Mouse (Mus musculus) ZHBTc4 (cell line): ENCODE data around the gene Il6.
A peak's percentile ranks its signal among the peaks of the same experiment; 100 is the strongest.
"Not testable (repeated sequence)": the region's sequence is repeated elsewhere in the genome, so short reads cannot be mapped to it uniquely, and the experiment has no call there.

ENCODE experiments used
- DNase-seq: peaks from one replicate; pipeline ENCODE4 v3.0.0-alpha.2; 2011; ENCODE audit warnings: low read depth, low spot score

Gene Il6

GRCm38 (mm10) chr5:30012726-30013503, at the start of gene Il6:
Il6 (plus strand) TSS chr5:30013114.
- peak; percentile 63 for DNase-seq

DNA sequence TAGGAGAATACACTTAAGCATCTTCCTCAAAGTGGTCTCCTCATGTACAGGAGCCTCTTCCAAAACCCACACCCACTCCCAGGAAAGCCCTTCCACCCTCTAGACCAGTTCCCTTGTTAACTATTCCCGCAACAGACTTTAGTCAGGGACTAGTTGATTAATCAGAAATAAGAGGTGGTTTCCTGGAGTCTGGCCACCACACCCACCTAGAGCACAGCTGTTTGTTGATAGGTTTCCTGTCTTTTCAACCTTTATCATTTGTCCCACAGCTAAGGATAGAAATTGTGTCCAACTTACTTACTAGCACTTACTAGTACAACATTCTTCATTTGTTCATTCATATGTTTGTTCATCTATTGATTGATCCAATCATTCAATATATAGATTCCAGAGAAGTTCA, 49.4 kb upstream of the Il6 start:
- no peak for DNase-seq

DNA sequence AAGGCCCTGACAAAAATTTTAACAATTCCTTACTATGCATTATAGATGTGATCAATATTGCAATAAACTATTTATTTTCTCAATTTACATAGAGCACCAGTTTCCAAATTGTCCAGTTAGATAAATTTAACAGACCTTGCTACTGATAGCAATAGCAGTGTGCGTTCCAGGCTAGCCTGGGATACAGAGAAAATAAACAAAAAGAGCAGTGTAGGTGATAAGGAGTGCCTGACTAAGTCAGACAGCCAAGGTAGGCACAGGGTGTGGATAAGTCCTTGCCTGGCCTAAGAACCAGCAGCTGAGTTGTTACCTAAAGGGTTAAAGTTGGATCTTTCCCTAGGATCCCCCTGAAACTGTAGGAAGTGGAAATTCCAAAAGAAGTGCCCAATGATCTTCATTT, 42.7 kb upstream of the Il6 start:
- no peak for DNase-seq

- no peak for DNase-seq
Measured at GRCm38 (mm10) chr5:29972796-29973195, 40.1 kb upstream of the Il6 start.

DNA sequence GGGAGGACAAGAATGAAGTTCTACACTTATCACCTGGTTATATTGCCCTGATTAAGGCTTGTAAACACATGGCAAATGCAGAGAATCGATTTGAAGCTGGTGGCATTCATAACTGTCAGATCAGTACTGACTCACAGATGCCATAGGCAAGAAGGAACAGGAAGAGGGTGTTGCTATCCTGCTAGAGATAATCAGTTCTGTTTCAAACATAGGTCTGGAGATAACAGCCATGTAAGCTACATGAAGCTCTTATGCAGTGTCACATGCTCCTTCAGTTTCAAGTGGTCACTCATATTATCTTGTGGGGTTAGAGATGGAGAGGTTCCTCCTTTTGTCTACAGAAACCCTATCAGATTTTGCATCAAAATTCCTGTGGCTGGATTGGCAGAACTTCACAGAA, 39.4 kb upstream of the Il6 start:
- no peak for DNase-seq

DNA sequence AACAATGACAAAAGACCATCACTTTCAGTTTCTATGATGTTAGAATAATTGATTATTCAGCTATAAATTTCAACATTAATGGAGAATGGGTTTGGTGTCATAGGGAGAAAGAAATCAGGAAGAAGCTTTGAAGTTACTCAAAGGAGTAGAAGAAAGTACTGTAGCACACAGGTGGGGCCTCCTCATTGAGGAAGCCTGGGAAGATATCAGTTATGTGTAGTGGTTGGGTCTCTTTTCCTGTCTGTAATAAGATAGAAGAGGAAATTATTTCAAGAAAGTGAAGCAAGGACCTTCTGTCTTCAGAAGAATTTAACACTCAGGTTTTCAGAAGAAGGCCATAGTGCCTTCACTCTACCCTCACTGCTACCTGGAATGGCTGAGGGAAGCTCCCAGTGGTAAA, 38.8 kb upstream of the Il6 start:
- no peak for DNase-seq

DNA sequence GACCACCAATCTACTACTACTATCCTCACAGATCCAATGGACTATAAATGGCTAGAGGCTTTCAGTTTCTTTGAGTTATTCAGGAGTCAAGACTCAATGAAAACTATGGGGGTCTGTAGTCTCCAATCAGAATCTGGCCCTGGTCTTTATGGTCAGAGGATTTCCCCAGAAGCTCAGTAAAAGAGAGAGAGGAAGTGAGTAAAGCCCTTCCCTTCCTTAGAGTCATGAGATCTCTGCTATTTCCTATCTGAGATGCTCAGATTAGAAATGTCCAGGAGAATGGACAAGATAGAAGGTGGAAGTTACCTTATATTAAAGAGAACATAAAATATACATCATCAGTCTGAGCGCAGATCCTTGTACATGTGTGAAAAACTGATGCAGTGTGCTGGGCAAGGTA, 19.3 kb upstream of the Il6 start:
- DNase-seq: no peak

GRCm38 (mm10) chr5:29994344-29994743, 18.6 kb upstream of the Il6 start:
- DNase-seq: no peak

DNA sequence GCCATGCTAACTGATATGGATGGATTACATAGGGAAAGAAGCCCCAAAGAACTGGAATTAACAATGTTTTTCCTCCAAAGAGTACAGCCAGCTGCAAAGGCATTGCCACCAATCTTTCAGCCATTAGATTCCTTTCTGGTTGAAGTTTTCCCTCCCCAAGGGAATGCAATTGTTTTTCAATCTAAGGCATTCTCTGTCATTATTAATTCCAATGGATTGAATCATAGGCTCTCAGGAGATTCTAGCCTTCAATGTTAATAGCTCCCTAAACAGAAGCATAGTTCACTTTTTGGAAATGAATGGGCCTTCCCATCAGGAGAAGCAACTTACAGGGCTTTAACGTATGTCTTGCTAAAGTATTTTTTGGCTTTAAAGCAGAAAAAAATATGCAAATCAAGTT, 15.6 kb upstream of the Il6 start:
- DNase-seq: no peak

DNA sequence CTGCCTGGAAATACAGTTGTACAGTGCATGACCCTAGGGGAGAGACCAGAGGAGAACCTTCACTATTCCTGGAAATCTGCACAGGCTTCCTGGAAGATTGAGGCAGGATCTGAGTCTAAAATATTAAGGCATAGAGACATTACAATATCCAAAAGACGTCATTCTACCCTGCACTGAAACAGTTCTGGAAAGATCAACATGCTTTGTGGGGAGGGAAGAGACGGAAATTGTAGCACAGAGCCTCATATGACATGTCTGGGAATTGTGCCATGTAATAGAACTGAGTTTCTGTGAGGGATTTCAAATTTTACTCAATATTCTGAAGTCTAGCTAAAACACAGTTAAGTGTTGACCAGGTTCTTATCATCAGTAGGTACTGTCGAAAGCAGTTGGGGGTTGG, 12.0 kb upstream of the Il6 start:
- no peak for DNase-seq

DNA sequence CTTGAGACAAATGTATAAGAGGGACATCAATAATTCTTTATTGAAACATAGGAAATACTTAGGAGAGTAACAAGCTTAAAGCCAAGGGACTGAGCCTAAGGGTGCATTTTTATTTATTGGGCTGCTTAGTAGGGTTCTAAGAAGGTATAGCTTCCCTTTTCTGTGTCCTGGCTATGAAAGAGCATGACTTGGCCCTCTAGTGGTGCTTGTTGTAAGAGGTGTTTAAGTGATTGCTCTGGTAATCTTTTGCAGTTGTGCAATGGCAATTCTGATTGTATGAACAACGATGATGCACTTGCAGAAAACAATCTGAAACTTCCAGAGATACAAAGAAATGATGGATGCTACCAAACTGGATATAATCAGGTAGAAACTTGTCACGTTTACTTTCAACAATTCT, 1.7 kb downstream of the Il6 start:
- DNase-seq: peak; percentile 42

DNA sequence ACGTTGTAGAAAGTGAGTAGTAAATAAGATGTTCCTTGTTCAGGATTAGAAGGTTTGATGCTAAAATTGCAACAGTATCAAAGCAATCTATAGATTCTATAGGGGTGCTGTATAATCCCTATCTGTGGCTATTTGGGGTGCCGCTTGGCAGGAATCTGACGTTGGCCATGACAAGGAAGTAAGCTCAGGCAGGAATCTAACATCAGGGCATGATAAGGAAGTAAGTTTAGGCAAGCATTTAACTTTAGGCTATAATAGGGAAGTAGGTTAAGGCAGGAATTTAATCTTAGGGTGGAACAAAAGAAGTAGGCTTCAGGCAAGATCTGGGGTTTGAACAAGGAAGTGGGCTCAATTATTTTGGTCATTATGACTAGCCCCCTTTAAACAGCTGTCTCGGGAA, 22.9 kb downstream of the Il6 start:
- DNase-seq: not testable (repeated sequence)

DNA sequence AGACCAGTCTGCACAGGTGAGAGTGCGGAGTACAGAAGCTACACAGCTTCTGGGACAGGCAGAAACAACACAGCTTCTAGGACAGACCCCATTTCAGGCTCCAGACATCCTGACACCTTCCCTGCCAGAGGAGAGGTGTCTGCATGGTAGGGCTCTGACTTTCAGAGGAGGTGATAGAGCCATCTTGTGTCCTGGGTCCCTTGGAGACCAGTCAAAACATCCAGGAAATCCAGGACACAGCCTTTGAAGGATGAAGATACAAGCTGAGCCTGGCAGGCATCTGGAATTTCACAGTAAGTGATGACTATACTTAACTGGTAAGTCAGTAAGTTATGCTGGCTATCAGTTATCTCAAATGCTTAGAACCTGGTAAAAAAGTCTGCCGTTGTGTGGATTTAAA, 24.2 kb downstream of the Il6 start:
- DNase-seq: not testable (repeated sequence)

DNA sequence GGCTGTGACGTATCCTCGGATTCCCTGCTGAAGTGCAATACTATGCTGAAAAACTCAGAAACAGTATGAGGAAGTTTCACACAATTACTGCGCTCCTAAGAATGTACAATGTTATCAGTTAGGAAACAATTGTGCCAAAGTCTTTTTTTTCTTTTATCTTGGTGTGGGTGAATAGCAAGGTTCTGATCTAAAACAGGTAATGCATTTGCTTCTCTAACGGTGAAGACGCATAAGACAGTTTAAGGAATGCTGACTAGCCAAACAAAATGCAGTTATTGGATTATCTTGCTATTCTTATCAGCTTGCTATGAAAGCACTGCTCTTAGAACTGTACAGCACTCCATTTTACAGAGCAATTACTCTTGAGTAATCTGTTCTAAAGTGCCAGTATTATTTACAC, 26.4 kb downstream of the Il6 start:
- not testable (repeated sequence) for DNase-seq

- not testable (repeated sequence) for DNase-seq
Measured at GRCm38 (mm10) chr5:30039841-30040240, 26.9 kb downstream of the Il6 start.

DNA sequence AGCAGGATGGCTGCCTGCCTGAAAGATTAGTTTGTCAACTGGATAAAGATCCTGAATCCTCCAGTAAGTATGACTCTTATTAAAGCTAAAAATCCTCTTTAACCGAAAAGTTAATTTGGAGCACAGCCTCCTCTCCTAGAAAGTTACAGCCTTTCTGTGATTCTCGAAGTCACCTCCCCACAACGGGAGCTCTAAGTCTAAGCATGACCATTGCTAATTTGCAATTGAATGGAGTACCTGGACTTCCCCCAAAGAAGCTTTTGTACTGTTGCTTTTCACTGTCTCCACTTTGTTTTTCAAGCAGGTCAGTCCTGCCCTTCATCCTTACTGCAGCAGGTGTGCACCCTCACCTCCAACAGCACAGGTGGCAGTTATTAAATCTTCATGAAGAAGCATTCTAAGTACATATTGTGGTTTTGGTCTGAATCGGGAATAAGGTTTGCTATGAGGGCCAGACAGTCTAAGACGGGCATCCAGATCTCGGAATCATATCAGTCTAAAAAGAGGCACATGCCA, 45.4 kb downstream of the Il6 start:
- DNase-seq: peak; percentile 67

DNA sequence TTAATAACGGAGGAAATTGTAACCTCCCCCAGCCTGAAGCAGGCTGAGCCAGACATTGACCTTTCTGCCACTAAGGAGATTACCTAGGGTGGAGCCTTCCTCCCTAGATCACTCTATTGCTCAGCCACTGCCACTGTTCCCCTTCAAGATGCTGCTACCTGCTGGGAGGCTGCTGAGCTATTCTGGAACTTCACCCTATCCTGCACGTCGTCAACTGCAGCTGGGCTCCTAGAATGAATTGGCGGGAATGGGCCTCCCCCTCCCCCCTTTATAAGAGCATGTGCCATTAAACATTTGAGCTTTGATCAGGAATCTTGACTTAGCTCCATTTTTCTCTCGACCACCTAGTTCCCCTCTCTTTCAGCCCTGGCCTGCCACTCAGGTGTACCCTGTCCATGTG, 46.7 kb downstream of the Il6 start:
- peak; percentile 86 for DNase-seq

DNA sequence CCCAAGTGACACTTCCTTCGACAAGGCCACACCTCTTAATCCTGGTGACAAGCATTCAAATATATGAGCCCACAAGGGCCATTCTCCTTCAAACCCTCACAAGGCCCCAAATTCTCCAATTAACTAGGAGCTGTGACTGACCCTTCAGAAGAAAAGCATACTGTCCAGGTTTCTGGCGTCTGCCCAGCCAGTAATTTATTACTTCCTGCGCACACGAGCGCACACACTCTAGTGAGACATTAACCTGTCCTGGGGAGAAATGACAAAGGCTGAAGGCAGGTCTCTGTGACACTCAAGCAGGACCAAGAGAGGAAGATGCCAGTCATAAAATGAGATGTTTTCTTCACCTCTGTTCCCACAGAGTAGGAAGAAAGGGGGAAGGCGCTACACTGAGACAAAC, 54.8 kb downstream of the Il6 start:
- no peak for DNase-seq
